Mouse (Mus musculus): ENCODE data around the gene Hsf2bp.

Gene Hsf2bp

DNA sequence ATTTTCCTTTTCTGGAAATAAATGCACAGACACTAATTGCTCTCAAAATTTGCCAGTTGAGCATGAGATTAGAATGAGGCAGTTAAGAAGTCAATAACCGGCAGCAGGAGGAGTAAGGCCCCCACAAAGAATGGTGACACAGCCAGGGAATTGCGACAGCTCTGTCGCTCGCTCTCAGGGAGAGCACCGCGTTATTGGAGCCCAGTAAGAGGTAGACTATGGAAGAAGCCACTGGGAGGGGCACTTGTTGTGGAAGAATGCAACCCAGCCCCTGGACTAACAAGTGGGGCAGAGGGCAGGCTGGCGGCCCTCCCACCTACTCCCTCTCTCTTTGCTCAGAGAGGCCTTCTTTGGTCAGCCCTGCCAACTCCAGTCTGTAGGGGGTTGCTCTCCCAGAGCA lies 4.5 kb downstream of the Hsf2bp start:
- DNase-seq (ENCODE audit: low spot score): no peak

DNA sequence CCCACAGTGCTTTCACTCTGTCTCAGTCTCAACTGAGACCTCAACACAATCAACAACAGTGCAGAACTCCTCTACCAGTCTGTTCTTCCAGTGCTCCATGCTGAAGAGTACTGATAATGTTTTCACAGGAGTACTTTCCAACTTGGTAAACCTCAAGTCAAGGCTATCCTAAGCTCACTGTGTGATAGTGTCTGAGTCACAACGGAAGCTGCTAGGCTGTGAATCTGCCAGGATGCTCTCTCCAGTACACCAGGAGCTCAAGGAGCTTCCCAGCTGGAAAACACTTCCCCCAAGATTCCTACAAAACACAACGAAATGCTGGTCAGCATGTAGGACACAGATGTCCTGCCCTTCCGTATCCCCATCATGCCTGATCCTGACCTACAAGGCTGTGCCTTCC lies 7.8 kb downstream of the Hsf2bp start:
- no peak for DNase-seq (ENCODE audit: low spot score)

DNA sequence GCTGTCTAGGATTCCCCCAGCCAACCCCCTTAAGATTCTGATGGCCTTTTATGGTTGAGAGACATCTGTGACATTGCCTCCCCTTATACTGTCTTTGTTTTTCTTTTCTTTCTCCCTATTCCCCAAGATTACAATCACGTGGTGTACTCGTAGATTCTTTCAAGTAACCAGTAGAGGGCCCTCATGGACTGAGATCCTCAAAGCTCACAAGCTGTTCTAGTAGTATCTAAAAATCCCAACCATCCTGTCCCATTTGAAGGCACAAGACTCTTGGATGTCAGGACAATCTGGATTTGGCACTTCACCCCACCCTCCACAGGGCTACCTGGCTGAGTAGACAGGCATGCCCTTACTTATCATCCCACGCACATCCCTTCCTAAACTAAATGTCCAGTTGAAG lies 8.5 kb downstream of the Hsf2bp start:
- no peak for DNase-seq (ENCODE audit: low spot score)

DNA sequence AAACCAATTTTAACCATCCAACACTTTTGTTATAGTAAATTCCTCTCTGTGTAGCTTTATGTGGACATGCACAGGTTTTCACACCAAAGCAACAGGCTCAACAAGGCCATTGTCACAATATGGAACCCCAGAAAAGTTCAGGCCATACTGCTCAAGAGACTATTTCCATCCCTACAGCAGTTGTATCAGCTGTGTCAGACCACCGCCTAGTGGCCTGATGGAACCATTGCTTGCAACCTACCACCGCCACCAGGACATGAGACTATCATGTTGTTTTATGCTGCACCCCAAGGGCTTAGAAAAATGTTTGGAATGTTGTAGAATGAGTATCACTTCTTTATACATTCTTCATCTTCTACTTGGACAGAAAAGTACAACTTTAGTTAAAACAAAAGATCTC lies 10.8 kb downstream of the Hsf2bp start:
- peak; percentile 55 for DNase-seq (ENCODE audit: low spot score)

DNA sequence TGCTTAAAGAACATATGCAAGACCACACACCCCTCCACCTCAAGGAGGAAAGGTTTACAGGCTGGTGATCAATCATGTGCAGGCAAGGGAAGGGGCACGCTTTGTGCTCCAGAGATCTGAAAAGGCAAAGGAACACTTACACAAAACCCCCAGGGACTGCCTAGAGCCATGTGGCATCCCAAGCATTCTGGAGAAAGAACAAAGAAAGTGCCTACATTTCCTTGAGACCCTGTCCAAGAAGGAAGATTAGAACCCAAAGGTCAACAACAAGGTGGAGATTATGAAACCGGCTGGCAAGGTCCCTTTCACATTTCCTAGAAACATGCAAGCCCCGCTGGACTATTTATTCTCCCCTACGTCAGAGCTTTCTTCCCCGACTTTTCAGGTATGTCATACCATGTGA lies 11.5 kb downstream of the Hsf2bp start:
- no peak for DNase-seq (ENCODE audit: low spot score)

DNA sequence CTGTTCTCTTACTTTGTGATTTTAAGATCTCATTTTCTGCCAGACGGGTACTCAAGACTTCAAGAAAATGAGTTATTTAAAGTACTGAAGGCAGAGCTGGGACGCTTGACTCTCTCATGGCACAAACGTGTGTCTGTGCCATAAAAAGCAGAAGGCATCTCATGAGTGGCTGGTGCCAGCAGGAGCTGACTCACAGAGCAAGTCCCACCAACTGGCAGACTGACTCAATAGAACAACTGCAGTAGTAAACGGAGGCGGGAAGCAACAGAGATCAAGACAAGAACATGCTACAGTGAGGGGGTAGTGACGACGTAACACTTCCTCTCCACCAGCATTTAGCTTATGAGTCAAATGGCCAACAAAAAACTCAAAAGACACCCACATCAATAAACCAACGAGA lies 13.1 kb downstream of the Hsf2bp start:
- peak; percentile 70 for DNase-seq (ENCODE audit: low spot score)

DNA sequence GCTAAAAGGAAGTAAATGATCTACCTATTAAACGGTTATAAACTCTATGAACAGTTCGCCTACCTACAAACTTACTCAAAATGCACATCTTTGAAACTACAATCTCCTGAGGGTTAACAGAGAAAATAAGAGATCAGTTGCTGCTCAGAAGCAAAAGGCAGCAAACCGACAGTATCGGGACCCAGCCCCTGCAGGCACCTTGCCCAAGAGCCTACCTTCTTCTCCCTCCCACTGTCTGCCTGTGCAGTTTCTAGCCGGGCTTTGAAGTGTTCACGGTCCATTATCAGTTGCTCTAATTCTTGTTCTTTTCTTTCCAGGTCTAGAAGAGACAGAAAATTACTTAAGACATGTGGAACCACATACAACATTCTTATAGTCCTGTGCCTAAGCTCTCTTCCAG lies 13.6 kb downstream of the Hsf2bp start:
- DNase-seq (ENCODE audit: low spot score): no peak

DNA sequence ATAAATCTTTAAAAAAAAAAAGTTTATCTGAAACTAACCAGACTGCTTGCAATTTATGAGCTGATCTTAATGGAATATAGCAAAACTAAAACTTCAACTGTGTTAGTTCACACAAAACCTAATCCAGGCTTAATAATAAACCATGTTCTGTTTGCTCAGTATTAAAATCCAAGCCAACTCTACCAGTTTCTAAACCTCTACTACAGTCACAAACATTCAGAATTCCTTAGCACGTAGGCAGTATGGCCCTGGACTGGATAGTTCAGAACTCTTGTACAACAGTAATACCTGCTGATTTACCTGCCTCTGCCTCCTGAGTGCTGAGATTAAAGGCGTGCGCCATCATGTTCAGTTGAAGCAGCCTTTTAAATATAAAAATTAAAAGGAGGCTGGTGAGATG lies 14.2 kb downstream of the Hsf2bp start:
- no peak for DNase-seq (ENCODE audit: low spot score)

DNA sequence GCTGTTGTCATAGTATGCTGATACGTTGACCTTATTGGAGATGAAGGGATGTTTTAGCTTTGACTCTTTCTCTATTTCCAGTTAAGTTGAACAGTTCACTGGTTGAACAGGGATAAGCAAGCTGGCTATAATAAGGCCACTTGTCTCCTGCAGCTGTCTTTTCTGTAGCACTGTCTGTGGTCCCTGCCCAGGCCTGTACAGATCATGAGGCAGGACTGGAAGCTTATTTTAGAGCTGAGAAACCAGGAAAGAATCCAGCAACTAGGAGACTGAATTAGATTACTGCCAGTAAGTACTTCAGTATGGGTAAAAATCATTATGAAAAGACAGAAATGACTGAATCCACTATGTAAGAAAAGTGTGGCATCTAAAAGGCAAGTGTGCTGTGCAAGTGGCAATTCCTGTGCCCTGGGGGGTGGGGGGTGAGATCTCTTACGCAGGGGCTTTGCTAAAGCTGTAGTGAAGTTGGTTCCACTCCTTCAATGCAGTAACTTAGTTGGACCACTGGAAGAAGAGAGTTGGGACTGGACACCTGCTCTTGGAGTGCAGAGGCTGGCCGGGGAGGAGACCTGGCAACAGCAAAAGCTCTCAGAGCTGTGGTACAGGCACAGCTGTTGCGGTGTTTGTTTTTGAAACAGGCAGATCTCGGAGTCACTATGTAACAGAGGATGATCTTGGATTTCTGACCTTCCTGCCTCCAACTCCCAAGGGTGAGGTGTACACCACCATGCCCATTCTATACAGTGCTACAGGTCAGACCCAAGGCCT lies 17.8 kb downstream of the Hsf2bp start:
- no peak for DNase-seq (ENCODE audit: low spot score)

DNA sequence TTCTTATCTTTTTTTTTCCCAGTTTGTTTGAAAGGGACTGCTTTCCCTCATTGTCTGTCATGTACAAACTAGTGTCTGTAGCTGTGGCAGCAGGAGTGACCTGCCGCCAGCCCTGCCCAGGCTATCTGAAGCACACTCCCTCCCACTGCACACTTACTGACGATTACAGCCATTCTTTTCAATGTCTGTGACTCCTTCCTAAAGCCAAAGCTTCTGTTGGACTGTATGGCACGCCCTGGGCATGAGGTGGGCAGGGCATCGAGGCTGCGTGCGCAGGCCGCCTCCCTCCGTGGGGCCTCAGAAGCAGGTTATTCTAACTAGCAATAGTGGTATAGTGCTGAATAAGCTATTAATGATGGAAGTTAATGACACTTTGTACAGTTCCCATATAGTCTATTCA lies 19.7 kb downstream of the Hsf2bp start:
- no peak for DNase-seq (ENCODE audit: low spot score)

DNA sequence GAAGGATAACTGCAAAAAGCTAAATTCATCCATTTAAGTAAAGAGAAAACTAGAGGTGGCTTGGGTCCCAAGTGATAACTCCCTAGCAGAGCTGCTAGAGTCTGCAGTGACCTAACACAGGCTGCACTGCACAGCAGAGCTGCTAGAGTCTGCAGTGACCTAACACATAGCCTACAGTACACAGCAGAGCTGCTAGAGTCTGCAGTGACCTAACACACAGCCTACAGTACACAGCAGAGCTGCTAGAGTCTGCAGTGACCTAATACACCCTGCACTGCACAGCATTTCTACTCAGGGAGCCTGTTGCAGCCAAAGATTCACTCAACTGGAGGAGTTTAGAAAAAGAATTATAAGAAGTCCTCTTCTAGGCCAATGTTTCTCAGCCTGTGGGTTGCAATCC lies 22.5 kb downstream of the Hsf2bp start:
- DNase-seq (ENCODE audit: low spot score): no peak

DNA sequence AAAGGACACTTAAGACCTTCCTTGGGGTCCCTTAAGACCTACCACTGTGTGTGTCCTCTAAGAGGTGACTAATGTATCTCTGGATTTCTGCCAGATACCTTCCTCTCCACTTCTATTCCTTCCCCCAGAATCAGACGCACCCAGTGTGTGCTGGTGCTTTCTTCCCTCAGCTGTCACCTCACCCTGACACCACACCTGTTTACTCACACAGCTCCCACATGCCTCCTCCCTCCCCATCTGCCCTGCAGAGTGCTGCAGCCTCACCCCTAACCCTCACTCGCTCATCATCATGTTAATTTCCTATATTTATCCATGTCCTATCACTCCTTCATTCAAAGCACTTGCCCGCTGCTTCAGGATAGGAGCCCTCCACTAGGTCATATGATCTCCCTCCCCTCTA lies 23.9 kb downstream of the Hsf2bp start:
- DNase-seq (ENCODE audit: low spot score): no peak

DNA sequence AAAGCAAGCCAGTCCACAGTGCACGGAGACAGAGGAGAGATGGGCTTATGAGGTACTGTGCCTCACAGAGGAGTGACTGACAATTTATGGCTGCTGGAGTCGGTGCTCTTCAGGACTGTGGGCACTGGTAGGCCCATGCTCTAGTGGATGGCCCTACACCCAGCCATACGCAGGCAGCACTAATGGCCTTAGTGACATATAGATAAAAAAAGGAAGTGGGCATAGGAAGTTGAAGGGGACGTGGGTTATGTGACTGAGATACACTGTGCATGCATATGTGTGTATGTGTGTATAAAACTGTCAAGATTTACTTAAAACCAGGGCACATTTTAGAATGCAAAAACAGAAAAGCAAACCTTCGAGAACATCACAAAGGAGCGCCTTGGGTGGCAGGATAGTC lies 24.5 kb downstream of the Hsf2bp start:
- no peak for DNase-seq (ENCODE audit: low spot score)

DNA sequence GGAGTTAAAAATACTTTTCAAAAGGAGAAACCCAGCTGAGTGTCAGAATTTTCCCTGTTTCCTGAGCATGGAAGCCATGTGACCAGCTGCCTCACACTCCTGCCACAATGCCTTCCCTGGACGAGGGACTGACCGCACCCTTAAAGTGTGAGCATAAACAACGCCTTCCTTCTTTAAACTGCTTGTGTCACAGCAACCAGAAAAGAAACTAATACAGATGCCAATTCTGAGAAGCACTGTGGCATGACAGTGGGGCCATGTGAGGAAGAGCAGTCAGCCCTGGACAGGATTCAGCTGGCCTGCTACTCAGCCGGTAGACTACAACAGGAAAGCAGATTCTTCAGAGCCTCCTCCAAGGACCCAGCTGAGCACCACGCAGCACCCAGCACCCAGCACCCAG lies 29.3 kb downstream of the Hsf2bp start:
- DNase-seq (ENCODE audit: low spot score): no peak

DNA sequence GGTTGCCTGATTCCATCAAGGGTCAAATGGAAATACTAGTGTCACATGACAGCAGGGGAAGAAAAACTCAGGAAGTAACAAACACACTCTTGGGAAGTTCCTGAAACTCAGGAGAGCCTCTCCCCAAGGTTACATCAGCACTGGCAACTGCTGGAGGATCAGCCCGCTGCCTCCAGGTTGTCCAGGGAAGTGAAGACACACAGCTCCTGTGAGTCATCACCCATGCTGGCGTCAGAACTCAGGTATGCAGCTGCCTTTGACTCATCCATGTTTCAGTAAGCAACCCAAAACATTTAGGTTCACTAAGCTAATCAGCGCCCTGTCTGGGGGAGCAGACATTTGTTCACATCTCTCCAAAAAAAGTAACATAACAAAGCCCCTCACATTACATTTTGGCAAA lies 32.9 kb downstream of the Hsf2bp start:
- no peak for DNase-seq (ENCODE audit: low spot score)

DNA sequence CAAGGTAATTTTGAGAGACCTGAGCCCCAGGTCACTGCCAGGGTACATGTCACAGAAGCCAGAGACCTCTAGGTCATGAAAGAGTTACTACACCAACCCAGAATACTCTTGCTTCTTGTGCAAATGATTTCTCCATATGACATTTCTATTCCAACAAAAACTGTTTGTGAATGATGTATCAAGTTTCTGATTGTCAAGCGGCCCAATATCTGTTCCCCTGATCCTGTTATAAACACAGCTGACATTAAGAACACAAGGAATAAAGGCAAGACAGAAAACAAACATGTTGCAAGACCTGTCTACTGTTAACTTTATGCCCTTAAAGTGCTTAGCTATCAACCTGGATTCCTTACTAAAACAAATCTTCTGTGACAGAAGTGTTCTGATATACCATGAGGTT lies 37.8 kb downstream of the Hsf2bp start:
- DNase-seq (ENCODE audit: low spot score): no peak

DNA sequence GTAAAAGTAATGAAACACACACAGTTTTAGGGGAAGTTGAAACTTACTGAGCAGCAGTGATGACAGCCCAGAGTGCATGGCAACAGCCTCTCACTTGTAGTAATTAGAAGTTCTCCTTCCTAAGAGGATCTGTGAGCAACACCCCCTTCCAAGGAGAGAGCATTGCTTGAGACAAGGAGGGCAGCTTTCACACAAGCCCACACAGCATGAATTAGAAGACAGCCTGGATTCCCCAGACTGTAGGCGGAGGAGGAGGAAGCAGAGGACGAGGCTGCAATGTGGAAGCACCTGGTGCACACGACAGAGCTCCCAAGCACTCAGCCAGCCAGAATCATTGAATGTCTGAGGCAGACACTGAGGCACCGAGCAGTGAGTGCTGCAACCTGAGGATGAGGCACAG lies 39.8 kb downstream of the Hsf2bp start:
- no peak for DNase-seq (ENCODE audit: low spot score)

DNA sequence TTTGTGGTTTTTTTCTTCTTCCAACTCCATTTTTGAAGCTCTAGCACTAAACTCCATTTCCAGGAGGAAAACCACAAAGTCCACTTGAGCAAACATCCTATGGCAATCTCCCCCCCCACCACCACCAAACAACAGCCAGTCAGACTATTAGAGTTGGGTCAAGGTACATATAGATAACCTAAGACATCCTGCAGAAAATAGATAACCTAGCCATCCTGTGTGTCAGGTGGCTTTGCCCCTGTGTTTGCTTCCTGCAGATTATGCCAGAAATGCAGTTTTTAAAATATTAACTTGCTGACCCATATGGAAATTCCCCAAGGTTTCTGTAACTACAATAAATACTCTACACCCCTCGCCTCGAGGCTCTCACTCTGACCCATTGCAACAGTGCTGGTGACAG lies 40.4 kb downstream of the Hsf2bp start:
- no peak for DNase-seq (ENCODE audit: low spot score)

DNA sequence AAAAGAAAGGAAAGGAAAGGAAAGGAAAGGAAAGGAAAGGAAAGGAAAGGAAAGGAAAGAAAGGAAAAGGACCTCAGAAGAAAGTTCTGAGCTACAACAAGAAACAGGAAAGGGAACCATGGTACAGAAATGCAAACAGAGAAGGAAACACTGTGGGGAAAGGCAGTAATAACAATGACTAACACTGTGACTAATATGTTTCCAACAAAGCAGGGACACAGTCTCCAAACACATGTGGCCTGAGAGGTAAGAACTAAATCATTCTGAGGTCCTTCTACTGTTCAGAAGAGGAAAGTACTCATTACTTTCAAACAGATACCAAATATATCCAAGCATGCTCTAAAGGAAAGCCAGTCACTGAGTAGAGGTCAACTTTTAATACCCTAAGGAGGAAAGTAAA lies 42.0 kb downstream of the Hsf2bp start:
- DNase-seq (ENCODE audit: low spot score): no peak

DNA sequence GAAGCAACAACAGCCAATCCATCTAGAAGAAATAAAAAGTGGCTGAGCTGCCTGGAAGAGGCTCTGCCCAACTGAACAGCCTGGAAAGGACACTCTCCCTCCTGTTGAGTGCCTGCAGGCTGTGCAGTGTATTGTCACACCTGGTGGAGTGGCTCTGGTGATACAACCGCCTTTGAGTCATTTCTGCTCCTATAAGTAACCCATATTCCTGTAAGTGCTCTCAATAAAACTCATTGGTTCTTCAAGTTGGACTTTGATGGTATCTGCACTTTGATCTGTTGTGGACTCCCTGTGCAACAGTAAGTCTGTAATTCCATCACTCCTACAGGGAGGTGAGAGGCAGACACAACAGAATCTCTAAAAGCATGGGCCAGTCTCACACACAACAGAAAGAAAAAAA lies 42.8 kb downstream of the Hsf2bp start:
- no peak for DNase-seq (ENCODE audit: low spot score)

DNA sequence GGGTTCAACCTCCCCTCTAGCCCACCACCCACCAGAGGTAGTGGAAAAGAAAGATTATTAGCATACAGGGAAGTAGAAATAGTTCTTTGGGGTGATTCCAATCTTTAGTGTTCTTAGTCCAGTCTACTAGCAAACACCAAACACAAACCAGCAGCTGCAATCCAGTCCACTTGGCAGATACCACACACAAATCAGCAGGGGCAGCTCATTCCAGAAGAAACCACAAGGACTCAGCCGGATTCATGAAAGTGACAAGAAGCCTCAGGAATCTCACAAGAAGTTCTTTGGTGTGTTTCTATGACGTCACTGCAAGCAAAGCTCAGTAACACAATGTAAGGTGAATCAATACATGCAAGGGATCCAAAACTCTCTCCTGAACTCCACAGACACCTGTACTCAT lies 44.1 kb downstream of the Hsf2bp start:
- no peak for DNase-seq (ENCODE audit: low spot score)

DNA sequence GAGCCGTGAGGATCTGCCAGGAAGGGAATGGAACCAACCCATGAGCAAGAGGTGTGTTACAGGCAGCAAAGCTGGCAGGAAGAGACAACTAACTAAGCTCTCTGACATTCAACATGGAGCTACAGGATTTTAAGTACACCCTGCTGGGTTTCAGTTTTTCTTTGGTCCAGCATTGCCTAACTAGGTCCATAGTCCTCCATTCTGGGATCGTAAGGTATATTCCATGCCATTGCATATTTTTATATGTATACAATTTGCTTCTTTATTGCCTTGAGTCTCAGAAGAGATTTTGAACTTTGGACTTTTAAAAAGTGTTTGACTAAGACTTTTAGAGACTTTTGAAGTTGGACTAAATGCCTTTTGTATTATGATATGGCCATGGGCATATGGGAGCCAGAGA lies 47.1 kb downstream of the Hsf2bp start:
- no peak for DNase-seq (ENCODE audit: low spot score)

DNA sequence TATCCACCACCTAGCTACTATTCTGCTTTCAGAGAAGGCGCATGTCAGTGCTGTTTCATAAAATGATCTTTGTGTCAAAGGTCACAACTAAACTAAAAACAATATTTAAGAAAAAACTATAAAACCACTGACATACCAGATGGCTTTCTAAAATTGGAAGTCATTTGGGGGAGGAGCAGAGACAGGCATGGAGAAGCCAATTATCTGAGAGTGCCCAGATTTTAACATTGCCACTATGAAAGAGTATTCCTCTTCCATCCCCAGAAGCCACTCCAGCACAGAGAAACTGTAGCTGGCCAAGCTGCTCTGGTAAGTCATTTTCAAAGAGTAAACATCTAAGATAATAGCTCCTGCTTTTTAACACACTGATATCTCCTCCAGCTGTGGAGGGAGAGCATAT lies 49.2 kb downstream of the Hsf2bp start:
- DNase-seq (ENCODE audit: low spot score): no peak

DNA sequence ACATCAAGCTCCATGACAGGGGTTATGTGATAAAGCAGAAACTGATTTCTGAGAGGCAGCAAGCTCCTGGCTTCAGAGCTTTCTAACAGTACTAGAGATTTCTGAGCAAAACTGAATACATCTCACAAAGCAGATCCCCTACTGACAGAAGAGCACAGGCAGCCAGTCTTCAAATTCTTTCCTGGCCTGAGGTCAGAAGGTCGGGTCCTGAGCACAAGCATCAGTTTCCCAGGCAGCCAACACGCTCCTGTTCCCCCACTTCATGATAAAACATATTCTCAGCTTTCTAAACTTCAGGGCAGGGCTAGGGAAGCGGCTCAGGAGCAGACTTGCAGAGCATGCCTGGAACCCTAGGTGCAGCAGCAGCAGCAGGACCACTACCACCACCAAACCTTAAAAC lies 52.7 kb downstream of the Hsf2bp start:
- no peak for DNase-seq (ENCODE audit: low spot score)
